Comparison of ENCODE assay signal across 23 mouse cellular contexts in genomic region chr13:52618592-52618991, GRCm38 (mm10). TPM values are rescaled to one million over a fixed set of nuclear protein-coding genes. Genes with fewer than 3 reads are reported as not detected.
A peak's percentile ranks its signal among the peaks of the same experiment; 100 is the strongest.
DNase-seq lines count a peak whose midpoint lies in the region; ATAC-seq and TF ChIP-seq lines count a peak whose summit lies in the region.
"Had no signal": no experiment of that assay in that cellular context is flagged by ENCODE, and none has a peak within 500 bp of the region (broad histone marks: within the 10 kb centered on the region; RNA-seq: fewer than 3 reads in every experiment).

No protein-coding gene starts in this region.

- H3K27me3 ChIP-seq in spleen, adult 2 months (ENCODE audit: control insufficient read depth, insufficient read depth, low read length) = no peaks in the 10 kb centered on the region
- no peaks in the 10 kb centered on the region for H3K27me3 ChIP-seq in MEL (ENCODE audit: control insufficient read depth in 1 of 2, insufficient read depth in 2 of 2, low read length in 2 of 2)
- H3K27me3 ChIP-seq in forebrain, embryonic 13.5 days = no peaks in the 10 kb centered on the region
- H3K27me3 ChIP-seq: embryonic facial prominence, embryonic 12.5 days had no signal

- peak; percentile 3; the same call in 1 of the 2 replicates for ATAC-seq in neutrophil, adult 5-6 weeks (ENCODE audit: extremely low read depth, insufficient number of reproducible peaks, low FRiP score, poor library complexity, severe bottlenecking)
- no peak for ATAC-seq in forebrain, embryonic 13.5 days
- ATAC-seq: CD4-positive, CD25-positive, alpha-beta regulatory T cell, adult 4 months; forebrain, postnatal 0 days had no signal

- 13% methylated on average over 4 of the region's 4 CpGs for WGBS in spleen, adult 2 months
- WGBS in forebrain, embryonic 13.5 days = 88% methylated on average over 4 of the region's 4 CpGs

- TF ChIP-seq POLR2A in spleen, adult 2 months (IDR thresholded peaks at IDR 0.05; ENCODE audit: low read depth, low read length) = no peak
- TF ChIP-seq POLR2A in MEL (IDR thresholded peaks at IDR 0.05; ENCODE audit: control insufficient read depth in 1 of 2, insufficient read depth in 1 of 2, low read depth in 1 of 2, low read length in 2 of 2, poor library complexity in 1 of 2) = no peak
- TF ChIP-seq POLR2A in bone marrow macrophage, adult 2 months (IDR thresholded peaks at IDR 0.05; ENCODE audit: borderline replicate concordance, low read depth, low read length) = no peak

- peaks cover 33% of the 10 kb centered on the region for H3K36me3 ChIP-seq in spleen, adult 2 months (ENCODE audit: control insufficient read depth, insufficient read depth, low read length)
- peaks cover 0 to 1% of the 10 kb centered on the region in 2 experiments; a peak in 2 of 4 replicates for H3K36me3 ChIP-seq in MEL (ENCODE audit: control insufficient read depth in 1 of 2, insufficient read depth in 2 of 2, low read length in 2 of 2)
- no peaks in the 10 kb centered on the region for H3K36me3 ChIP-seq in forebrain, embryonic 13.5 days (ENCODE audit: poor library complexity, severe bottlenecking)
- H3K36me3 ChIP-seq: embryonic facial prominence, embryonic 12.5 days had no signal

- no peak overlapping the region for H3K4me3 ChIP-seq in spleen, adult 2 months (ENCODE audit: extremely low read depth, insufficient read depth, insufficient read length)
- no peak overlapping the region for H3K4me3 ChIP-seq in MEL (ENCODE audit: control insufficient read depth in 1 of 2, insufficient read depth in 1 of 2, low read depth in 2 of 2, low read length in 2 of 2)
- H3K4me3 ChIP-seq in bone marrow macrophage, adult 2 months (ENCODE audit: insufficient read depth, low read length) = no peak overlapping the region
- H3K4me3 ChIP-seq in forebrain, embryonic 13.5 days = no peak overlapping the region
- H3K4me3 ChIP-seq: embryonic facial prominence, embryonic 12.5 days; heart, embryonic 10.5 days had no signal

- no peak overlapping the region for H3K9ac ChIP-seq in MEL (ENCODE audit: control insufficient read depth, low read depth, low read length, poor library complexity, severe bottlenecking)
- no peak overlapping the region for H3K9ac ChIP-seq in forebrain, embryonic 13.5 days
- H3K9ac ChIP-seq: embryonic facial prominence, embryonic 12.5 days; forebrain, postnatal 0 days; hindbrain, embryonic 14.5 days had no signal

- no peaks in the 10 kb centered on the region for H3K9me3 ChIP-seq in MEL (replicated peaks; ENCODE audit: insufficient read depth, low read length)
- H3K9me3 ChIP-seq in forebrain, embryonic 13.5 days (replicated peaks) = no peaks in the 10 kb centered on the region
- H3K9me3 ChIP-seq: embryonic facial prominence, embryonic 12.5 days; heart, embryonic 10.5 days had no signal

- no peak for TF ChIP-seq EP300 in MEL (IDR thresholded peaks at IDR 0.05; ENCODE audit: low read depth in 1 of 2, low read length in 2 of 2)

- H3K4me1 ChIP-seq in spleen, adult 2 months (ENCODE audit: control insufficient read depth, insufficient read depth, insufficient read length) = peaks cover 13% of the 10 kb centered on the region; the same call in 1 of the 2 replicates
- H3K4me1 ChIP-seq in MEL (ENCODE audit: control insufficient read depth in 1 of 2, insufficient read depth in 2 of 2, low read length in 2 of 2) = peaks cover 4 to 16% of the 10 kb centered on the region in 2 experiments; a peak in 3 of 4 replicates
- peaks cover 63% of the 10 kb centered on the region for H3K4me1 ChIP-seq in bone marrow macrophage, adult 2 months (ENCODE audit: control insufficient read depth, insufficient read depth, low read length)
- H3K4me1 ChIP-seq in forebrain, embryonic 13.5 days = no peaks in the 10 kb centered on the region
- H3K4me1 ChIP-seq: embryonic facial prominence, embryonic 12.5 days had no signal

- no peaks in the 10 kb centered on the region for H3K79me2 ChIP-seq in MEL (ENCODE audit: control insufficient read depth, insufficient read depth, low read length, poor library complexity)

- no peak overlapping the region for H3K4me2 ChIP-seq in forebrain, embryonic 13.5 days
- H3K4me2 ChIP-seq: embryonic facial prominence, embryonic 12.5 days; hindbrain, embryonic 14.5 days had no signal

- DNase-seq in spleen, adult 2 months (ENCODE audit: low read depth in 1 of 2, low spot score in 2 of 2) = no peak
- no peak for DNase-seq in spleen, adult 12 weeks (ENCODE audit: low spot score)
- peak; percentile 18 for DNase-seq in MEL (ENCODE audit: low read depth, low spot score)
- no peak for DNase-seq in right cerebral cortex, postnatal 36 days (ENCODE audit: low spot score in 2 of 2)
- no peak for DNase-seq in cerebellum, adult 11-12 months
- DNase-seq: adrenal gland, adult 2 months; adrenal gland, postnatal 25 days; B cell, adult 2 months; cerebellum, adult 11 months; cerebellum, adult 9-10 months; cerebellum, postnatal 25 days; forebrain, postnatal 0 days; gastrocnemius, postnatal 25 days; heart, adult 11 months; heart, postnatal 10 days; heart, postnatal 4 days had no signal

- TF ChIP-seq RAD21 in MEL (IDR thresholded peaks at IDR 0.05; ENCODE audit: low read depth, low read length) = no peak

- peak overlapping the region; percentile 9; the same call in 1 of the 2 replicates for H3K27ac ChIP-seq in spleen, adult 2 months (ENCODE audit: insufficient read depth, low read length)
- no peak overlapping the region for H3K27ac ChIP-seq in MEL (ENCODE audit: control insufficient read depth, low read depth, low read length)
- peak overlapping the region; percentile 58 for H3K27ac ChIP-seq in bone marrow macrophage, adult 2 months (ENCODE audit: insufficient read depth, low read depth, low read length)
- H3K27ac ChIP-seq in forebrain, embryonic 13.5 days = no peak overlapping the region
- H3K27ac ChIP-seq: embryonic facial prominence, embryonic 12.5 days; heart, embryonic 10.5 days; hindbrain, embryonic 14.5 days had no signal

- no peak for TF ChIP-seq CTCF in spleen, adult 2 months (IDR thresholded peaks at IDR 0.05; ENCODE audit: extremely low read depth, insufficient read depth, insufficient read length, insufficient replicate concordance)
- no peak for TF ChIP-seq CTCF in MEL (IDR thresholded peaks at IDR 0.05 in 2 of 3, conservative IDR thresholded peaks at IDR 0.05 in 1 of 3; ENCODE audit: control insufficient read depth in 1 of 3, insufficient read depth in 1 of 3, low read depth in 2 of 3, low read length in 3 of 3, poor library complexity in 1 of 3, severe bottlenecking in 1 of 3)
- no peak for TF ChIP-seq CTCF in bone marrow macrophage, adult 2 months (IDR thresholded peaks at IDR 0.05; ENCODE audit: low read depth, low read length)

TF ChIP-seq in MEL, 35 proteins besides CTCF, POLR2A, EP300 and RAD21:
- TF ChIP-seq NRF1 (IDR thresholded peaks at IDR 0.05; ENCODE audit: insufficient read depth, low read depth, low read length, poor library complexity, severe bottlenecking) (no peak), JUND (IDR thresholded peaks at IDR 0.05; ENCODE audit: low read depth, low read length) (0 out of 2 replicates have a peak, but pooled peaks have one; percentile 28)
TF ChIP-seq in MEL: peak in this region for 1.

RNA-seq across cellular contexts. Expression of gene Syk, which starts 35.6 kb away (rescaled TPM):
- polyA plus RNA-seq in spleen, adult 2 months (2012; rRNA removed) = 119 and 126 TPM in 2 replicates
- total RNA-seq in MEL (2012; rRNA removed) = 13.3 and 14.4 TPM in 2 replicates
- 10 to 100 TPM in 1 of 2 experiments, not detected in 1; 23.8 TPM for polyA plus RNA-seq in MEL (2012; ENCODE audit: insufficient read depth in 1 of 2, insufficient read length in 2 of 2, low read depth in 1 of 2, low replicate concordance in 2 of 2, missing spikeins in 1 of 2)
- polyA plus RNA-seq in bone marrow macrophage, adult 2 months (2012; ENCODE audit: insufficient read depth, insufficient read length, missing spikeins) = 182 and 184 TPM in 2 replicates
- total RNA-seq in neutrophil, adult 5-6 weeks (2017) = 778 and 787 TPM in 2 replicates
- polyA plus RNA-seq in forebrain, embryonic 13.5 days (2015; fragmentation: Nextera tagmentation; extraction: Ambion mirVana) = 0.81 and 1.1 TPM in 2 replicates

Comparison
In these comparisons a context has a peak if more than half of its experiments do, and no peak if none do; other contexts are left out.
1. H3K27ac ChIP-seq: peak in spleen, adult 2 months (single experiment) and bone marrow macrophage, adult 2 months (single experiment); none in MEL (single experiment) and forebrain, embryonic 13.5 days (single experiment).